Mouse (Mus musculus) heart, adult 2 months (tissue): ENCODE data around the gene Glis2. TPM values are rescaled to one million over a fixed set of nuclear protein-coding genes. Genes with fewer than 3 reads are reported as not detected.
"Not testable (repeated sequence)": the region's sequence is repeated elsewhere in the genome, so short reads cannot be mapped to it uniquely, and the experiment has no call there.

ENCODE experiments used
- DNase-seq, 2 experiments: peaks; one replicate each; pipeline ENCODE4 v3.0.0; 2021
- H3K27ac ChIP-seq: fragments of 200-600 bp; 2 replicates; pipeline ENCODE4 v1.8.1; 2022
- H3K27me3 ChIP-seq: fragments of 200-500 bp; 2 replicates; pipeline ENCODE4 v1.6.1; 2012; ENCODE audit warnings: mild to moderate bottlenecking, low read length, inconsistent platforms, mixed read lengths; ENCODE audit not compliant: control insufficient read depth, insufficient read depth
- H3K36me3 ChIP-seq: fragments of 200-500 bp; 2 replicates; pipeline ENCODE4 v1.6.1; 2012; ENCODE audit warnings: low read length, inconsistent platforms; ENCODE audit not compliant: control insufficient read depth, insufficient read depth
- H3K4me1 ChIP-seq: fragments of 200-500 bp; 2 replicates; pipeline ENCODE4 v1.6.1; 2011; ENCODE audit warnings: low read length; ENCODE audit not compliant: control insufficient read depth, insufficient read depth
- H3K4me3 ChIP-seq: fragments of 200-600 bp; 2 replicates; pipeline ENCODE4 v1.8.1; 2022
- H3K79me2 ChIP-seq: fragments of 200-500 bp; replicated peaks from 2 replicates; pipeline ENCODE4 v1.6.1; 2012; ENCODE audit warnings: mild to moderate bottlenecking, inconsistent platforms, low read length, moderate library complexity, mixed read lengths; ENCODE audit not compliant: control insufficient read depth, insufficient read depth
- H3K9ac ChIP-seq: fragments of 200-500 bp; 2 replicates; pipeline ENCODE4 v1.6.1; 2012; ENCODE audit warnings: low read depth, mild to moderate bottlenecking, control low read depth, inconsistent platforms, low read length, mixed read lengths
- CTCF ChIP-seq: fragments of 200-600 bp; IDR thresholded peaks from 2 replicates; pipeline ENCODE4 v1.8.1; 2022; ENCODE audit warnings: antibody characterized with exemption, mild to moderate bottlenecking, moderate library complexity
- EP300 ChIP-seq: fragments of 200-500 bp; IDR thresholded peaks from 2 replicates; pipeline ENCODE4 v1.6.1; 2011; ENCODE audit warnings: low read depth, low read length, control low read depth; ENCODE audit not compliant: insufficient read depth
- POLR2A ChIP-seq: fragments of 200-500 bp; IDR thresholded peaks from 2 replicates; pipeline ENCODE4 v1.6.1; 2011; ENCODE audit warnings: mild to moderate bottlenecking, low read depth, low read length, control low read depth; ENCODE audit not compliant: insufficient read depth
- WGBS: fragments of 180-500 bp; shearing (Covaris S2); methylation state at CpG from one replicate; pipeline ENCODE4 v1.1.7; 2018; 5-methylcytosine and 5-hydroxymethylcytosine counted together
- intact Hi-C: fragments of 180-260 bp; cut with DNase I; formaldehyde crosslinking; loops from one replicate; pipeline ENCODE4 v1.15.1; 2025
- polyA plus RNA-seq: library from polyadenylated mRNA; depleted of rRNA; stranded (reverse); fragments of >200 nt; gene quantifications from 2 replicates; pipeline ENCODE4 v1.2.3, GENCODE M21; 2012
- total RNA-seq, 2 experiments: library from RNA; stranded (reverse); gene quantifications; 2 replicates each; pipeline ENCODE4 v1.2.3; 2021

The Glis2 gene
- total and polyA plus RNA-seq, 3 experiments, result 10.0 to 17.3 (median 11.1) TPM

DNA sequence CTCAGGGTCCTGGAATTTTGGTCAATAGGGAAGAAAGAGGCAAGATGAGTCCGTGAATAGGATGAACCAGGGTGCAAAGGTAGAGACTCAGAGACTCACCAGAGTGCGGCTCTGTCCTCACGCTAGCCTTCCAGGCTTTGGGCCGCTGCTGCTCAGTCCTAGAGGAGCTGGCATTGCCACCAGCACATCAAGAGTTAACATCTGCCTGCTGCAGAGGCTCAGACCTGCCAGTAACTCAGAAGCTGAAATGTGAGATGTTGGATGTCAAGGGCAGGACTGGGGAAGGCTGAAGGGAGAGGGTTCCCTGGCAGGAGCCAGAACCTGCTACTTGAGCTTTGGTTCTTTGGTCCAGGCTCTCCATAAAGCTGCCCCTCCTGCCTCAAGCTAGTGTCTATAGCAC lies 23.8 kb upstream of the Glis2 start:
- no peaks in the 10 kb centered on the region for H3K27me3 ChIP-seq
- no peak for DNase-seq
- intact Hi-C loops, result no loop called here
- no peak for TF ChIP-seq CTCF
- no peaks in the 10 kb centered on the region for H3K36me3 ChIP-seq
- H3K9ac ChIP-seq, result no peak overlapping the region
- no peak overlapping the region for H3K4me3 ChIP-seq
- 81% methylated on average over 4 of the region's 4 CpGs for WGBS
- H3K79me2 ChIP-seq, result no peaks in the 10 kb centered on the region
- H3K27ac ChIP-seq, result no peak overlapping the region
- H3K4me1 ChIP-seq, result no peaks in the 10 kb centered on the region

DNA sequence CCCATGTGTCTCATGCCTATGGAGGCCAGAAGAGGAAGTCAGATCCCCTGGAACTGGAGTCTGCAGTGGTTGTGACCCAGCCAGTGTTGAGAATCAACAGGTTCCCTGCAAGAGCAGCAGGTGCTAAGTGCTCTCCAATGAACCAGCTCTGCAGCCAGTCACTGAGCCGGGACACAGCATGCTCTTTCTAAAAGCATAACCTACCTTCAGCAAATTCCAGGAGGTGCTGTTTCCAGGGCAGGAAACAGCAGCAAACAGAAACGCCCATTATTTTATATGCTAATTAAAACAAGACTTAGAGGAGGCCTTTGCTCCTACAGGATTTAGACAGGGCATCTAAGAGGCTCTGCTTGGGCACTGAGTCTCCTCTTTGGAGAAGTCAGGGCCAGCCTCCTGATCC lies 18.5 kb upstream of the Glis2 start:
- no peaks in the 10 kb centered on the region for H3K27me3 ChIP-seq
- 49% methylated on average over 2 of the region's 2 CpGs for WGBS
- no peak overlapping the region for H3K4me3 ChIP-seq
- H3K36me3 ChIP-seq, result no peaks in the 10 kb centered on the region
- H3K9ac ChIP-seq, result no peak overlapping the region
- DNase-seq, result no peak
- intact Hi-C loops, result no loop called here
- TF ChIP-seq CTCF, result no peak
- H3K27ac ChIP-seq, result no peak overlapping the region
- H3K4me1 ChIP-seq, result no peaks in the 10 kb centered on the region
- no peaks in the 10 kb centered on the region for H3K79me2 ChIP-seq

DNA sequence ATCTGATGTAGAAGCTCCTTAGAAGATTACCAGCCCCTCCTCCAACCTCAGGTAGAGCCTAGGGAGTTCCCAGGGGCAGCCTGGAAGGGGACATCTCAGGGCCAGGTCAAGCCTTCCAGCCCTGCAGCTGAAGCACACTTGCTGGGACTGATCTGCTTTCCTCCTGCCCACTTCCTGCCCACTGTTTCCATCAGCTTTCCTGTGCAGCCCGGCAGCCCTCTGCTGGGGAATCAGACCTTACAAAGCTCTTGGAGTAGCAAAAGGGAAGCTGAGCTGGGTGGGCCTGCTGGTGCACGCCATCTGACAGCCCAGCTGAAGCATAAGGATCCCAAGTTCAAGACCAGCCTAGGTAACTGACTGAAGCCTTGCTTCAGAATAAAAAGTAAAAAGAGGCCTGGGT lies 17.6 kb upstream of the Glis2 start:
- TF ChIP-seq EP300 (no peak), CTCF (no peak), POLR2A (no peak)
- Histone ChIP-seq H3K79me2 (no peaks in the 10 kb centered on the region), H3K4me1 (no peaks in the 10 kb centered on the region), H3K36me3 (no peaks in the 10 kb centered on the region), H3K4me3 (no peak overlapping the region), H3K27ac (no peak overlapping the region), H3K9ac (no peak overlapping the region), H3K27me3 (no peaks in the 10 kb centered on the region)
- DNase-seq, result no peak
- 54% methylated on average over 2 of the region's 2 CpGs for WGBS
- intact Hi-C loops, result no loop called here

DNA sequence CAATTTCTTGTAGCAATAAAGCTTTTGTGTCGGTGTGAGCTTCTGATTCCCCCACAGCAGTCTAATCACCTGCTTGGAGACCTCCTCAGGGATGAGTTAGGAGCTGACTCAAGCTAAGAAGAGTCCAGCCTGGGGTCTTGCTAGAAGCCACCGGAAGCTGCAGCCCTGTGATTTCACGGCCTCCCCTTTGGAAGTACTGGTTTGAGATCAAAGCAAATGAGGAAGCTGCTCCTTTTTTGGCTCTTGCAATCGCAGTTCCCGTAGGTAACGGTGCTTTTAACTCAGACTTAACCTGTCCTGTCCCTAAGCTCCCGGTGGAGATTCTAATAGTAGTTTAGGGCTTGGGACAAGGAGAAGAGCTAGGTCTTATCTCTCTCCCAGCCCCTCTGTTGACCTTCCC lies 15.9 kb upstream of the Glis2 start:
- Histone ChIP-seq H3K9ac (no peak overlapping the region), H3K27ac (no peak overlapping the region), H3K4me1 (no peaks in the 10 kb centered on the region), H3K27me3 (no peaks in the 10 kb centered on the region), H3K36me3 (no peaks in the 10 kb centered on the region), H3K4me3 (no peak overlapping the region), H3K79me2 (no peaks in the 10 kb centered on the region)
- 57% methylated on average over 7 of the region's 7 CpGs for WGBS
- no peak for TF ChIP-seq EP300
- TF ChIP-seq CTCF, result no peak
- no peak for TF ChIP-seq POLR2A
- DNase-seq, result no peak
- intact Hi-C loops, result no loop called here

DNA sequence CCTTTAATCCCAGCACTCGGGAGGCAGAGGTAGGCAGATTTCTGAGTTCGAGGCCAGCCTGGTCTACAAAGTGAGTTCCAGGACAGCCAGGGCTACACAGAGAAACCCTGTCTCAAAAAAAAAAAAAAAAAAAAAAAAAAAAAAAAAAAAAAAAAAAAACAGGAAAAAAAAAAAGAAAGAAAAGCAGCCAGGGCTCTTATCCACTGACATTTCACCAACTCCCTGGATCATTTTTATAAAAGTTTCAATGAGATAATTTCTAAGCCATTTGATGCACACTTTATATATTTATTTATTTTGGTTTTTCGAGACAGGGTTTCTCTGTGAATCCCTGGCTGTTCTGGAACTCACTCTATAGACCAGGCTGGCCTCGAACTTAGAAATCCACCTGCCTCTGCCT lies 13.3 kb upstream of the Glis2 start:
- H3K9ac ChIP-seq, H3K27ac ChIP-seq, H3K36me3 ChIP-seq, H3K4me1 ChIP-seq, H3K4me3 ChIP-seq, H3K79me2 ChIP-seq, DNase-seq, intact Hi-C loops, H3K27me3 ChIP-seq: not testable (repeated sequence)
- WGBS, result 74% methylated on average over 4 of the region's 4 CpGs

DNA sequence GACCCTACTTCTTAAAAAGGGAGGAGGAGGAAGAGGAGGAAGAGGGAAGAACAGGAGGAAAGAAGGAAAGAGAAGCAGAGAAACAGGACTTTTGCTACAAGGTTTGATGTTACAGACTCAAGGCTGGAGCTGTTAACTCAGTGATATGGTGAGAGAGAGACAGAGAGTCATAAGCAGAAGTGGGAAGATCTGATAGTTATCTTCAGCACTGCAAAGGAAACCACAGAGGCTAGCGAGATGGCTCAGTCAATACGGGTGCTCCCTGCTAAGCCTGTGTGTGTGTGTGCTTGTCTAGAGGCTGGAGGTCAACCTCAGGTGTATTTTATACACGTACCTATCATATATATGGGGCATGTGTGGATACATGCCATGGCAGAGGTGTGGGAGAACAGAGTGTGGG lies 10.7 kb upstream of the Glis2 start:
- intact Hi-C loops, result no loop called here
- TF ChIP-seq POLR2A (no peak), EP300 (no peak), CTCF (no peak)
- Histone ChIP-seq H3K27ac (no peak overlapping the region), H3K27me3 (no peaks in the 10 kb centered on the region), H3K4me1 (peaks cover 13% of the 10 kb centered on the region), H3K9ac (no peak overlapping the region), H3K4me3 (no peak overlapping the region), H3K79me2 (no peaks in the 10 kb centered on the region), H3K36me3 (peaks cover 4% of the 10 kb centered on the region; the same call in 1 of the 2 replicates)
- 77% methylated on average over 3 of the region's 3 CpGs for WGBS
- DNase-seq, result no peak

DNA sequence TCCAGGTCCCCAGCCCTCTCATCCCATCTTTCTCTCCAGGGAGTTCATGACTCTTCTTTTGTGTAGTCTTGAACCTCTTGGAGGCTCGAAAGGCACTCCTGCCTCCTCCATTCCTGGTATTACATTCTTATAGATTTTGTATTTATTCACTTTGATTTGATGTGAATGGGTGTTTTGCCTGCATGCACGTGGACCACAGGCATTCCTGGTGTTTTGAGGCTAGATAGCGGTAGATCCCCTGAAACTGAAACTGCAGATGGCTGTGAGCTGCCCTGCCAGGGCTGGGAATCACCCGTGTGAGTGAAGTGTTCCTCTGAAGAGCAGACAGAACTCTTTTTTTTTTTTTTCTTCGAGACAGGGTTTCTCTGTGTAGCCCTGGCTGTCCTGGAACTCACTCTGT lies 10.1 kb upstream of the Glis2 start:
- intact Hi-C loops, result no loop called here
- H3K4me1 ChIP-seq, result peaks cover 13% of the 10 kb centered on the region
- H3K27ac ChIP-seq, result no peak overlapping the region
- no peak for TF ChIP-seq EP300
- TF ChIP-seq CTCF, result no peak
- no peak for TF ChIP-seq POLR2A
- DNase-seq, result no peak
- no peaks in the 10 kb centered on the region for H3K79me2 ChIP-seq
- 70% methylated on average over 5 of the region's 5 CpGs for WGBS
- H3K9ac ChIP-seq, result no peak overlapping the region
- H3K27me3 ChIP-seq, result no peaks in the 10 kb centered on the region
- peaks cover 4% of the 10 kb centered on the region; the same call in 1 of the 2 replicates for H3K36me3 ChIP-seq
- H3K4me3 ChIP-seq, result no peak overlapping the region
